Comparison of ENCODE assay signal across 21 mouse cellular contexts in the genomic region with DNA sequence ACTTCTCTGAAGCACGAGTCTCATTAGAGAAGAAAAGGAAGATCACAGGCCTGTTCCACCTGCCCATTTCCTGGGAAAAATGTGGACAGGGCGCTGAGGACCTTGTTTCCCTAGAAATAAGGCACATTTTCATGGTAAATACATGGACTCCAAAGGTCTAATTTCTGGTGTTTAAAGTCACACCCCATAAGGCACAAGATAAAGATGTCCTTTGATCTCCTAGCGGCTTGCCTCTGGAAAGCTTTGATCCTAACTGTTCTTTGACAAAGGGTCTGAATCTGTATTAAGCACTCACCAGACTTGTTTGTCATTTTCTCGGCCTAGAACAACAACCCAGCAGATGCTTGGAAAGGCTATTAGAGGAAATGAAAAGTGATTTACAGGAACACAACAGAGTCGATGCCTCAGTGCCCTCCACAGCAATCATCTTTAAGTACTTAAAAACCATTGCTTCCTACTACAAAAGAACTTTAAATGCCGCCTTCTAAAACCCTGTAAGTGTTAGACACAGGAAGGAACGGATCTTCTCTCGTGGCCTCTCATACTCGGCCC.
DNase-seq lines count a peak whose midpoint lies in the region; ATAC-seq and TF ChIP-seq lines count a peak whose summit lies in the region.
"Had no signal": no experiment of that assay in that cellular context is flagged by ENCODE, and none has a peak within 500 bp of the region (broad histone marks: within the 10 kb centered on the region; RNA-seq: fewer than 3 reads in every experiment).

No protein-coding gene starts in this region.

- H3K4me1 ChIP-seq in kidney, postnatal 0 days (replicated peaks; ENCODE audit: insufficient read depth, low read length): peaks cover 10% of the 10 kb centered on the region; the same call in 1 of the 2 replicates
- H3K4me1 ChIP-seq in intestine, embryonic 14.5 days (replicated peaks; ENCODE audit: control insufficient read depth, insufficient read depth, low read length): no peaks in the 10 kb centered on the region
- H3K4me1 ChIP-seq in small intestine, adult 2 months (ENCODE audit: control insufficient read depth, insufficient read depth, insufficient read length, low read length): peaks cover 29% of the 10 kb centered on the region; the same call in 1 of the 2 replicates
- peaks cover 2% of the 10 kb centered on the region for H3K4me1 ChIP-seq in forebrain, embryonic 12.5 days

- no peak overlapping the region for H3K27ac ChIP-seq in kidney, postnatal 0 days
- H3K27ac ChIP-seq in intestine, embryonic 14.5 days (ENCODE audit: low read depth): no peak overlapping the region
- peak overlapping the region; percentile 74 for H3K27ac ChIP-seq in small intestine, adult 2 months (ENCODE audit: insufficient read depth, low read depth, low read length)
- no peak overlapping the region for H3K27ac ChIP-seq in forebrain, embryonic 12.5 days
- H3K27ac ChIP-seq: heart, embryonic 13.5 days; hindbrain, embryonic 12.5 days; liver, embryonic 14.5 days had no signal

- no peak for ATAC-seq in kidney, postnatal 0 days (replicated peaks; ENCODE audit: low FRiP score, low read depth)
- no peak for ATAC-seq in intestine, embryonic 14.5 days (replicated peaks; ENCODE audit: low FRiP score, low TSS enrichment, low read depth)
- no peak for ATAC-seq in forebrain, embryonic 12.5 days (ENCODE audit: low FRiP score)
- ATAC-seq: forebrain, embryonic 14.5 days had no signal

- TF ChIP-seq POLR2A in small intestine, adult 2 months (IDR thresholded peaks at IDR 0.05; ENCODE audit: low read depth, low read length): no peak

- H3K9me3 ChIP-seq in kidney, postnatal 0 days (replicated peaks; ENCODE audit: low read length): no peaks in the 10 kb centered on the region
- no peaks in the 10 kb centered on the region for H3K9me3 ChIP-seq in intestine, embryonic 14.5 days (ENCODE audit: control insufficient read depth, low read length)
- H3K9me3 ChIP-seq in forebrain, embryonic 12.5 days: no peaks in the 10 kb centered on the region
- H3K9me3 ChIP-seq: heart, embryonic 13.5 days; hindbrain, embryonic 12.5 days had no signal

- TF ChIP-seq CTCF in kidney, postnatal 0 days (IDR thresholded peaks at IDR 0.05; ENCODE audit: low read depth): no peak
- no peak for TF ChIP-seq CTCF in small intestine, adult 2 months (IDR thresholded peaks at IDR 0.05; ENCODE audit: extremely low read depth, insufficient read length, insufficient replicate concordance, low read depth, low read length)

- H3K9ac ChIP-seq in kidney, postnatal 0 days (ENCODE audit: low read depth, low read length): no peak overlapping the region
- H3K9ac ChIP-seq in intestine, embryonic 14.5 days (ENCODE audit: low read length): no peak overlapping the region
- no peak overlapping the region for H3K9ac ChIP-seq in forebrain, embryonic 12.5 days
- H3K9ac ChIP-seq: heart, embryonic 13.5 days; hindbrain, embryonic 12.5 days; liver, embryonic 14.5 days had no signal

- no peak overlapping the region for H3K4me2 ChIP-seq in kidney, postnatal 0 days (ENCODE audit: low read length)
- no peak overlapping the region for H3K4me2 ChIP-seq in intestine, embryonic 14.5 days (ENCODE audit: low read length)
- no peak overlapping the region for H3K4me2 ChIP-seq in forebrain, embryonic 12.5 days
- H3K4me2 ChIP-seq: heart, embryonic 13.5 days; hindbrain, embryonic 12.5 days; midbrain, embryonic 11.5 days had no signal

- WGBS in kidney, postnatal 0 days: 17% methylated on average over 9 of the region's 9 CpGs
- WGBS in intestine, embryonic 14.5 days: 49% methylated on average over 9 of the region's 9 CpGs
- WGBS in small intestine, adult 2 months: 18% methylated on average over 9 of the region's 9 CpGs
- WGBS in forebrain, embryonic 12.5 days: 45% methylated on average over 9 of the region's 9 CpGs

- H3K4me3 ChIP-seq in kidney, postnatal 0 days (replicated peaks; ENCODE audit: low read depth, low read length): no peak overlapping the region
- no peak overlapping the region for H3K4me3 ChIP-seq in intestine, embryonic 14.5 days (ENCODE audit: low read depth, low read length)
- H3K4me3 ChIP-seq in small intestine, adult 2 months (ENCODE audit: low read depth, low read length): no peak overlapping the region
- H3K4me3 ChIP-seq in forebrain, embryonic 12.5 days (replicated peaks): no peak overlapping the region
- H3K4me3 ChIP-seq: heart, embryonic 13.5 days; hindbrain, embryonic 12.5 days had no signal

- DNase-seq in kidney, postnatal 0 days (ENCODE audit: low spot score): peak; percentile 22
- no peak for DNase-seq in kidney, postnatal 14 days
- DNase-seq in ZHBTc4 (ENCODE audit: low read depth, low spot score): peak; percentile 65
- peak; percentile 48 for DNase-seq in intestine, embryonic 14.5 days (ENCODE audit: low spot score)
- DNase-seq in urinary bladder, postnatal 36 days (ENCODE audit: low spot score in 2 of 2): no peak
- DNase-seq: adrenal gland, postnatal 10 days; cerebellum, adult 2 months; cerebellum, postnatal 36 days; embryo, embryonic 11 days; heart, postnatal 14 days; kidney, adult 11 months; kidney, postnatal 25 days; layer of hippocampus, postnatal 36 days; spleen, adult 18-20 months had no signal

- no peaks in the 10 kb centered on the region for H3K36me3 ChIP-seq in kidney, postnatal 0 days (ENCODE audit: insufficient read depth, low read length)
- H3K36me3 ChIP-seq in intestine, embryonic 14.5 days (ENCODE audit: control insufficient read depth, insufficient read depth, low read length): no peaks in the 10 kb centered on the region
- H3K36me3 ChIP-seq in small intestine, adult 2 months (ENCODE audit: control insufficient read depth, insufficient read depth, low read length): no peaks in the 10 kb centered on the region
- H3K36me3 ChIP-seq in forebrain, embryonic 12.5 days (replicated peaks): no peaks in the 10 kb centered on the region
- H3K36me3 ChIP-seq: heart, embryonic 13.5 days; hindbrain, embryonic 12.5 days had no signal

- no peaks in the 10 kb centered on the region for H3K27me3 ChIP-seq in kidney, postnatal 0 days (ENCODE audit: insufficient read depth, low read length)
- H3K27me3 ChIP-seq in intestine, embryonic 14.5 days (replicated peaks; ENCODE audit: control insufficient read depth, insufficient read depth, low read length): no peaks in the 10 kb centered on the region
- no peaks in the 10 kb centered on the region for H3K27me3 ChIP-seq in small intestine, adult 2 months (ENCODE audit: control insufficient read depth, insufficient read depth, low read length)
- peaks cover 5% of the 10 kb centered on the region; the same call in 1 of the 2 replicates for H3K27me3 ChIP-seq in forebrain, embryonic 12.5 days
- H3K27me3 ChIP-seq: heart, embryonic 13.5 days had no signal

Comparison
In these comparisons a context has a peak if more than half of its experiments do, and no peak if none do; other contexts are left out.
1. DNase-seq: peak in kidney, postnatal 0 days (single experiment), ZHBTc4 (single experiment) and intestine, embryonic 14.5 days (single experiment); none in kidney, postnatal 14 days (single experiment) and urinary bladder, postnatal 36 days (0 of 2).